Comparison of ENCODE assay signal across 22 mouse cellular contexts in genomic region chr2:39040215-39040614, GRCm38 (mm10). TPM values are rescaled to one million over a fixed set of nuclear protein-coding genes. Genes with fewer than 3 reads are reported as not detected.
DNase-seq lines count a peak whose midpoint lies in the region; ATAC-seq lines count a peak whose summit lies in the region.
"Had no signal": no experiment of that assay in that cellular context is flagged by ENCODE, and none has a peak within 500 bp of the region (broad histone marks: within the 10 kb centered on the region; RNA-seq: fewer than 3 reads in every experiment).

No protein-coding gene starts in this region.

- peaks cover 15% of the 10 kb centered on the region; the same call in 1 of the 2 replicates for H3K36me3 ChIP-seq in midbrain, embryonic 11.5 days (ENCODE audit: control insufficient read depth, insufficient read depth, low read length)
- peaks cover 54% of the 10 kb centered on the region for H3K36me3 ChIP-seq in midbrain, embryonic 15.5 days (replicated peaks)

- ATAC-seq in midbrain, embryonic 11.5 days (ENCODE audit: low FRiP score), result no peak
- ATAC-seq in midbrain, embryonic 15.5 days (replicated peaks), result no peak
- no peak for ATAC-seq in megakaryocyte-erythroid progenitor cell, adult 5-6 weeks (replicated peaks; ENCODE audit: low FRiP score, low TSS enrichment, poor library complexity, severe bottlenecking)
- ATAC-seq: activated CD4-positive, CD25-positive, alpha-beta regulatory T cell, adult 4 months; CD4-positive, CD25-positive, alpha-beta regulatory T cell, adult 4 months; Patski had no signal

- peak; percentile 46 for DNase-seq in heart, adult 11 months
- DNase-seq in heart, adult 8-10 months (ENCODE audit: low spot score), result no peak
- peak; percentile 44 for DNase-seq in midbrain, embryonic 11.5 days (ENCODE audit: low spot score, missing footprints)
- peak; percentile 52 for DNase-seq in fat pad, adult 2 months (ENCODE audit: extremely low read depth, low read depth, low spot score)
- peak; percentile 77 for DNase-seq in gonadal fat pad, adult 2 months (ENCODE audit: low read depth)
- DNase-seq in kidney, postnatal 4 days, result no peak
- DNase-seq: adrenal gland, adult 2 months; adrenal gland, adult 8-10 months; adrenal gland, postnatal 10 days; adrenal gland, postnatal 14 days; adrenal gland, postnatal 25 days; adrenal gland, postnatal 36 days; B cell, adult 2 months; cerebellum, adult 11 months; cerebellum, adult 11-12 months had no signal

- no peak overlapping the region for H3K9ac ChIP-seq in midbrain, embryonic 11.5 days (ENCODE audit: low read length)
- H3K9ac ChIP-seq in midbrain, embryonic 15.5 days, result no peak overlapping the region

- no peak overlapping the region for H3K27ac ChIP-seq in midbrain, embryonic 11.5 days (ENCODE audit: low read depth, low read length)
- H3K27ac ChIP-seq in midbrain, embryonic 15.5 days, result no peak overlapping the region

- 94% methylated on average over 1 of the region's 1 CpGs for WGBS in midbrain, embryonic 11.5 days
- WGBS in midbrain, embryonic 15.5 days, result 97% methylated on average over 1 of the region's 1 CpGs

- H3K9me3 ChIP-seq in midbrain, embryonic 11.5 days (ENCODE audit: control insufficient read depth, low read length), result no peaks in the 10 kb centered on the region
- H3K9me3 ChIP-seq in midbrain, embryonic 15.5 days, result no peaks in the 10 kb centered on the region
- H3K9me3 ChIP-seq: G1E had no signal

- H3K4me3 ChIP-seq in midbrain, embryonic 11.5 days (ENCODE audit: low read depth, low read length), result no peak overlapping the region
- no peak overlapping the region for H3K4me3 ChIP-seq in midbrain, embryonic 15.5 days

- H3K4me2 ChIP-seq in midbrain, embryonic 11.5 days, result no peak overlapping the region
- no peak overlapping the region for H3K4me2 ChIP-seq in midbrain, embryonic 15.5 days

- no peaks in the 10 kb centered on the region for H3K4me1 ChIP-seq in midbrain, embryonic 11.5 days (ENCODE audit: control insufficient read depth, insufficient read depth, low read length)
- no peaks in the 10 kb centered on the region for H3K4me1 ChIP-seq in midbrain, embryonic 15.5 days

- no peaks in the 10 kb centered on the region for H3K27me3 ChIP-seq in midbrain, embryonic 11.5 days (ENCODE audit: control insufficient read depth, insufficient read depth, low read length)
- H3K27me3 ChIP-seq in midbrain, embryonic 15.5 days (replicated peaks), result no peaks in the 10 kb centered on the region
- H3K27me3 ChIP-seq: CH12.LX, Patski had no signal

RNA-seq across cellular contexts. Expression of gene Golga1, which starts 25.1 kb away (rescaled TPM):
- 10 to 100 TPM; 12.0 to 15.7 (median 14.1) TPM for total RNA-seq in heart, adult 8-10 months (2022)
- polyA plus RNA-seq in midbrain, embryonic 11.5 days (2014; fragmentation: Nextera tagmentation; extraction: Ambion mirVana), result 34.4 and 39.3 TPM in 2 replicates
- 34.5 and 38.2 TPM in 2 replicates for polyA plus RNA-seq in midbrain, embryonic 15.5 days (2015; fragmentation: Nextera tagmentation; extraction: Ambion mirVana)
- polyA plus RNA-seq in gonadal fat pad, adult 2 months (2012; rRNA removed), result 15.5 and 18.4 TPM in 2 replicates
- 21.3 and 32.2 TPM in 2 replicates for total RNA-seq in megakaryocyte-erythroid progenitor cell, adult 5-6 weeks (2014; fragmentation: Nextera tagmentation)
- 17.5 and 21.8 TPM in 2 replicates for total RNA-seq in megakaryocyte-erythroid progenitor cell, adult 5-6 weeks (2017)

RNA-seq across cellular contexts. Expression of gene Rpl35, which starts 34.8 kb away (rescaled TPM):
- 100 to 1,000 TPM; 299 to 346 (median 322) TPM for total RNA-seq in heart, adult 8-10 months (2022)
- polyA plus RNA-seq in midbrain, embryonic 11.5 days (2014; fragmentation: Nextera tagmentation; extraction: Ambion mirVana), result 1,018 and 1,101 TPM in 2 replicates
- polyA plus RNA-seq in midbrain, embryonic 15.5 days (2015; fragmentation: Nextera tagmentation; extraction: Ambion mirVana), result 523 and 527 TPM in 2 replicates
- polyA plus RNA-seq in gonadal fat pad, adult 2 months (2012; rRNA removed), result 134 and 206 TPM in 2 replicates
- total RNA-seq in megakaryocyte-erythroid progenitor cell, adult 5-6 weeks (2014; fragmentation: Nextera tagmentation), result 1,595 and 1,825 TPM in 2 replicates
- total RNA-seq in megakaryocyte-erythroid progenitor cell, adult 5-6 weeks (2017), result 1,385 and 1,766 TPM in 2 replicates

RNA-seq across cellular contexts. Expression of gene Arpc5l, which starts 35.1 kb away (rescaled TPM):
- total RNA-seq in heart, adult 8-10 months (2022), result 100 to 1,000 TPM in 3 of 4 experiments, 10 to 100 TPM in 1; 90.3 to 125 (median 106) TPM
- polyA plus RNA-seq in midbrain, embryonic 11.5 days (2014; fragmentation: Nextera tagmentation; extraction: Ambion mirVana), result 149 and 157 TPM in 2 replicates
- 129 and 136 TPM in 2 replicates for polyA plus RNA-seq in midbrain, embryonic 15.5 days (2015; fragmentation: Nextera tagmentation; extraction: Ambion mirVana)
- 45.4 and 61.0 TPM in 2 replicates for polyA plus RNA-seq in gonadal fat pad, adult 2 months (2012; rRNA removed)
- 56.6 and 77.5 TPM in 2 replicates for total RNA-seq in megakaryocyte-erythroid progenitor cell, adult 5-6 weeks (2014; fragmentation: Nextera tagmentation)
- total RNA-seq in megakaryocyte-erythroid progenitor cell, adult 5-6 weeks (2017), result 39.5 and 52.9 TPM in 2 replicates

RNA-seq across cellular contexts. Expression of gene Wdr38, which starts 42.9 kb away (rescaled TPM):
- total RNA-seq in heart, adult 8-10 months (2022), result under 1 TPM; 0.09 to 0.22 (median 0.13) TPM
- 1.4 TPM in 2 replicates for polyA plus RNA-seq in midbrain, embryonic 11.5 days (2014; fragmentation: Nextera tagmentation; extraction: Ambion mirVana)
- 1.8 and 1.9 TPM in 2 replicates for polyA plus RNA-seq in midbrain, embryonic 15.5 days (2015; fragmentation: Nextera tagmentation; extraction: Ambion mirVana)
- polyA plus RNA-seq in gonadal fat pad, adult 2 months (2012; rRNA removed), result 1.6 and 1.7 TPM in 2 replicates
- total RNA-seq in megakaryocyte-erythroid progenitor cell, adult 5-6 weeks (2014; fragmentation: Nextera tagmentation), result 0.89 and 1.4 TPM in 2 replicates
- total RNA-seq in megakaryocyte-erythroid progenitor cell, adult 5-6 weeks (2017), result 0.27 TPM in 1 of 2 replicates, not detected in the other

Comparison
In these comparisons a context has a peak if more than half of its experiments do, and no peak if none do; other contexts are left out.
1. DNase-seq: peak in heart, adult 11 months (single experiment), midbrain, embryonic 11.5 days (single experiment), fat pad, adult 2 months (single experiment) and gonadal fat pad, adult 2 months (single experiment); none in heart, adult 8-10 months (single experiment) and kidney, postnatal 4 days (0 of 2).